Mouse (Mus musculus) CD4-positive naive resting alpha-beta T cell, adult 76 days (primary cell): ENCODE results near the gene Ifna15. TPM values are rescaled to one million over a fixed set of nuclear protein-coding genes. Genes with fewer than 3 reads are reported as not detected.

Experiments
- total RNA-seq: library from RNA; stranded (reverse); gene quantifications from one replicate; pipeline ENCODE4 v1.2.4, GENCODE M21; 2023

The Ifna15 gene
- total RNA-seq, result not detected

DNA sequence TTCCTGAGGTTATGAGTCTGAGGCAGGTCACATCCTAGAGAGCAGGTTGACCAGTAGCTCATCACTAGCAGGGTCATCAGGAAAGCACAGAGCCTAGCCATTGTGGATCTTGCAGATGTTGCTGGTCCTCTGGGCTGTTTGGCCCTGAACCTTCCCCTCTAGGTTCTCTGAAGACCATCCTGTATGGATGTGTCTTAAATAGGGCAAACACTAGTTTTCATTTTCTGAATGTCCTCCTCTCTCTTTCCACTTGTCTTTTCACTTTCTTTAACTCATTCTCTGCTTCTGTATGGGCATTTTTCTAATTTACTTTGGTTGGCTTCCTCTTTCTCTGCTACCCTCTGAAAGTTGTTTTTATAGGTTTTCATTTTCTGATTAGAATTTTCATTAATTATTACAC, at the start of gene Ifna15:
Ifna15 (minus strand) TSS at position 101 of the 400 bp plus-strand sequence.

DNA sequence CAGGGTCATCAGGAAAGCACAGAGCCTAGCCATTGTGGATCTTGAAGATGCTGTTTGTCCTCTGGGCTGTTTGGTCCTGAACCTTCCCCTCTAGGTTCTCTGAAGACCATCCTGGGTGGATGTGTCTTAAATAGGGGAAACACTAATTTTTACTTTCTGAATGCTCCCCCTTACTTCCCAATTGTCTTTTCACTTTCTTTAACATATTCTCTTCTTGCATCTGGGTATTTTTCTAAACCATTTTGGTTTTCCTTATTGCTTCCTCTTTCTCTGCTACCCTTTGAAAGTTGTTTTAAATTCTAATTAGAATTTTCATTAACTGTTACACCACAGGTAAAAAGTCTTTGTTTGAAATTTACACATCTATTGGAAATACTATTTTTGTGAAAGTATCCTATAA, 45.2 kb upstream of the Ifna15 start, which contains the start of gene Ifna12:
Ifna12 (minus strand) TSS at position 101 of the 400 bp plus-strand sequence.

GRCm38 (mm10) chr4:88592285-88592684, 34.2 kb upstream of the Ifna15 start, which contains the start of gene Ifna9:
Gene Ifna9, minus strand, starts transcription at chr4:88592385.

DNA sequence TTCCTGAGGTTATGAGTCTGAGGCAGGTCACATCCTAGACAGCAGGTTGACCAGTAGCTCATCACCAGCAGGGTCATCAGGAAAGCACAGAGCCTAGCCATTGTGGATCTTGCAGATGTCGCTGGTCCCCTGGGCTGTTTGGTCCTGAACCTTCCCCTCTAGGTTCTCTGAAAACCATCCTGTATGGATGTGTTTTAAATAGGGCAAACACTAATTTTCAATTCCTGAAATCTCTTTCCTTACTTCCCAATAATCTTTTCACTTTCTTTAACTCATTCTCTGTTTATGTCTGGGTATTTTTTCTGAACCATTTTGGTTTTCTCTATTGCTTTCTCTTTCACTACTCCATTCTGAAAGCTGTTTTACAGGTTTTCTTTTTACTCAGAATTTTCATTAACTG, 13.7 kb upstream of the Ifna15 start, which contains the start of gene Ifna14:
Ifna14 (minus strand) TSS at position 101 of the 400 bp plus-strand sequence.

DNA sequence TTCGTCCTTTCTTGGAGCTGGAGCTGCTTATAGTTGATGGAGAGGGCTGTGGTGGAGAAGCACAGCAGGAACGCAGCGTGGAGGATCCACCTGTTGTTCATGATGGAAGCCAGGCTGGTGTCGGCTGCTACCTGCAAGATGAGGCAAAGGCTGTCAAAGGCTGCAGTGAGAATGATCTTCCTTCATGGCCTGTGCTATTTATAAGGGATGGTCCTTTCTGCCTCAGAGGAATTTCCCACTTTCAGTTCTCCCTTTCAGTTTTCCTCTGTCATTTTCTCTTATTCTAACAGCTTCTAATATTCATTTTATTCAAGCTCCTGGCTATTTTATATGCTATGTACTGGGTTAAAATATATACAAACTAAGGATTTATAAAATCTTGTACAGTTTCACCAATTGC, 35.4 kb downstream of the Ifna15 start, which contains the start of gene Ifnb1:
Ifnb1 (minus strand) TSS at position 101 of the 400 bp plus-strand sequence.

Other genes starting within 250 kb of the Ifna15 start
- 0.50 TPM for gene Hacd4, start 119.3 kb downstream of the Ifna15 start, total RNA-seq
- not detected for gene Ifnb1, start 35.5 kb downstream of the Ifna15 start, total RNA-seq
- not detected for gene Ifna14, start 13.6 kb upstream of the Ifna15 start, total RNA-seq
- not detected for gene Ifna9, start 34.1 kb upstream of the Ifna15 start, total RNA-seq
- gene Ifna12, start 45.1 kb upstream of the Ifna15 start, total RNA-seq, result not detected
- not detected for gene C87499, start 76.2 kb upstream of the Ifna15 start, total RNA-seq
- not detected for gene Ifna13, start 86.2 kb upstream of the Ifna15 start, total RNA-seq
- gene Ifna16, start 118.7 kb upstream of the Ifna15 start, total RNA-seq, result not detected
- not detected for gene Ifna2, start 125.7 kb upstream of the Ifna15 start, total RNA-seq
- gene Ifnab, start 133.1 kb upstream of the Ifna15 start, total RNA-seq, result not detected
- 2.1 TPM for gene Gm26566, start 163.6 kb upstream of the Ifna15 start, total RNA-seq
- 46.0 TPM for gene Klhl9, start 164.2 kb upstream of the Ifna15 start, total RNA-seq
- gene Gm13271, start 196.6 kb upstream of the Ifna15 start, total RNA-seq, result not detected
- not detected for gene Gm13283, start 201.9 kb upstream of the Ifna15 start, total RNA-seq
- not detected for gene Gm13290, start 215.6 kb upstream of the Ifna15 start, total RNA-seq
- not detected for gene Gm13289, start 218.7 kb upstream of the Ifna15 start, total RNA-seq
- not detected for gene Gm13272, start 221.6 kb upstream of the Ifna15 start, total RNA-seq
- gene Ifnz, start 223.9 kb upstream of the Ifna15 start, total RNA-seq, result not detected
- gene Gm13276, start 227.5 kb upstream of the Ifna15 start, total RNA-seq, result not detected
- not detected for gene Gm13277, start 230.4 kb upstream of the Ifna15 start, total RNA-seq
- not detected for gene Gm13278, start 233.3 kb upstream of the Ifna15 start, total RNA-seq
- not detected for gene Gm13275, start 236.2 kb upstream of the Ifna15 start, total RNA-seq
- gene Gm13279, start 239.2 kb upstream of the Ifna15 start, total RNA-seq, result not detected
- gene Gm13285, start 241.4 kb upstream of the Ifna15 start, total RNA-seq, result not detected
- not detected for gene Gm13287, start 245.0 kb upstream of the Ifna15 start, total RNA-seq
- not detected for gene Gm13288, start 247.3 kb upstream of the Ifna15 start, total RNA-seq